Mouse (Mus musculus) liver, embryonic 14.5 days (tissue): Measurements from ENCODE around the gene Fuca1.

Experiments
- CTCF ChIP-seq: IDR thresholded peaks from 2 replicates; pipeline ENCODE4 v1.5.1; 2016; ENCODE audit warnings: antibody characterized with exemption, low read depth, control low read depth
- EP300 ChIP-seq: IDR thresholded peaks from 2 replicates; pipeline ENCODE4 v1.6.1; 2016; ENCODE audit warnings: antibody characterized with exemption, low read depth

DNA sequence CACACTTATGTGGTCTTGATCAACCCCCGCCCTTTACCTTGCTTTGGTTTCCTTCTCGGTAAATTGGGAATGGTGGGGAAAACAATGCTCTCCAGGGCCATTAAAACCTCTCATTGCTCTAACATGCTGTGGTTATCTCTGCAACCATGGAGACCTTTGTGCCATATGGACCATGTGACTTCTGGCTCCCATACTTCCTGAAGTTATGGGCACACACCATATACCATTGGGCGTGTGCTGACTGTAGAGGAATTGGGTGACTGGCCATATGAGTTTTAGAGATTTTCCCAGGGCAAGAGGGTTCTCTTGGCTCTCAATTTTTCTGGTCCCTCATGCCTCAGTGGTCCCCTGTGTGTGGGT, 1.3 kb upstream of the Fuca1 start:
- no peak for TF ChIP-seq CTCF
- no peak for TF ChIP-seq EP300
